Mouse (Mus musculus): ENCODE measurements at regions not wholly inside any gene's neighbourhood (a gene's known extent, or its start where the extent isn't known, plus 50 kb on each side); places are given as distances from the start of the nearest gene placed in this dataset.

DNA sequence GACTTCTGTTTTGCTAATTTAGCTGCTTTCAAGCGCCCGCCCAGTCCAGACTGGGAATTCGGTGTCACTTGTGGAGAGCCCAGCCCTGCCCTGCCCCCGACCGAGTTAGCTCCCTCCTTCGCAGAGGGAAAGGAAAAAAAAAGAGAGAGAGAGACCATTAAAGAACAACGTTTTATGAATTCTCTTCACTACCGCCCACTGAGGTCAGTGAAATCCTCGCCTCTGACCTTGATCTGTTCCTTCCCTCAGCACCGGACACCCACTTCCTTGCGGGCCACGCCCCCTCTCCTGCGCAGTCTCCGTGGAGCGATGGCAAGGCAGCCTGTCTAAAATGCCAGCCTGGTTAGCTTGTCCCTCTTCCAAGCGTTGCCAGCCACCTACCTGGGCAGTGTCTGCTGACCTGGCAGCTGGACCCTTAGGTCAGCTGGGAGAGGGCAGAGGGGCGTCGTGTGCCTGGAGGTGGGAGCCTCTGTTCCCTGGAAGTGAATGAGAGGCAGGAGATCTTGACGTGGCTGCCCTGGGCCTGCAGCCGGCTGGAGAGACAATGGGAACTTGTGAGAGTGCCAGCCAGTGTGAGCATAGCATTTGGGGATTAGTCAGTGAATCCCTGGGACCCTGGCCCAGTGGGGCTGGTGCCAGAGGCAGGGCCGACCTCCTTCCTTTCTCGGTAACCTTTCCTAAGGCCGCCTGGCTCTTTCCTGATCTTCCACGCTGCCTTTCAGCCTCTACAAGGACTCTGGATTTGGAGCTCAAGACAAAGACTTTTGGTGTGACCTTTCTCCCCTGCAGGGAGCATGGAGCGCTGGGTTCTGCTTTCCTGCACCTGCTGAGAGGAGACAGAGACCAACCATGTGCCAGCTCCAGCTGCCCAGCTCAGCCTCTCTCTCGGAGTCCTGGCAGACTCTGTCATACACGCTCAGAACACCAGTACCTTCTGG, 51.9 kb upstream of the Foxp4 start:
- no peaks in the 10 kb centered on the region for H3K9me3 ChIP-seq (ENCODE audit: control insufficient read depth, low read length)
- H3K4me1 ChIP-seq (replicated peaks; ENCODE audit: control insufficient read depth, insufficient read depth): peaks cover 12% of the 10 kb centered on the region
- ATAC-seq (ENCODE audit: low FRiP score, low TSS enrichment) (0 out of 2 replicates have a peak, but pooled peaks have one; percentile 43), DNase-seq (ENCODE audit: low spot score) (peak; percentile 79)
- peak overlapping the region; percentile 38; the same call in 1 of the 2 replicates for H3K9ac ChIP-seq (ENCODE audit: low read length)
- peak overlapping the region; percentile 24 for H3K4me3 ChIP-seq (ENCODE audit: low read depth, low read length)
- no peaks in the 10 kb centered on the region for H3K27me3 ChIP-seq (ENCODE audit: control insufficient read depth, insufficient read depth, low read length)
- TF ChIP-seq EP300 (optimal IDR thresholded peaks at IDR 0.05): no peak
- no peak for TF ChIP-seq CTCF (IDR thresholded peaks at IDR 0.05; ENCODE audit: low read depth)
- peak overlapping the region; percentile 66 for H3K4me2 ChIP-seq (replicated peaks; ENCODE audit: low read depth)
- WGBS: 15% methylated on average over 27 of the region's 27 CpGs
- peak overlapping the region; percentile 76 for H3K27ac ChIP-seq (replicated peaks)
- no peaks in the 10 kb centered on the region for H3K36me3 ChIP-seq (ENCODE audit: control insufficient read depth, insufficient read depth, low read length)

DNA sequence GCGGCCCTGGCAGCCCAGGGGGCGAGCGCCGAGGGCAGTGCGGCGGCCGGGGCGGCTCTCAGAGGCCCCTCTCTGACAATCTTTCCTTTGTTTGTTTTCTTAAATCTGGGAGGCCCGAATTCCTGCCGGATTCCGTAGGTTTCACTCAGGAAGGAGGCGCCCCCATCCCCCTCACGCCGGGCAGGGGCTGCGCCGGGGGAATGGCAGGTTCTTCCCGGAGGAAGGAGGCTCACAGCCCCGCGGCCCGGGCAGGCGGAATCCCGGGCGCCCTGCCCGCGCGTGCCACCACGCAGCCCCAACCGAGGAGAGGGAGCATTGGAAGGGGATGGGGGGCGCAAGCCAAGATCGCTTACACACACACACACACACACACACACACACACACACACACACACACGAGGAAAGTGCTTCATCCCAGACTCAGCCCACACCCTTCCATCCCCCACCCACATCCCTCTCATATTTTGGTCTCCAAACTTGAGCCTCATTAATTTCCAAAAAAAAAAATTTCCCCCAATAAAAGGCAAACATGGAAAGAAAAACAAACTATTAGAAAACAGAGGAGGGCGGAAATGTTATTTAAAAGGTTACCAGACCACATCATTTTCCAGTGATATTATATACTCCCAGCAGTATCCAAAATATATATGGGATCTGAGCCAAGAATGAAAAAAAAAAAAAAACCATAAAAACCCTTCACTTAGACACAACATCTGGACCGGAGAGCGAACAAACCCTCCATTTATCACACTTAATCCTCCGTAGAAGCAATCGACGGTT, 51.0 kb upstream of the Foxp4 start:
- Histone ChIP-seq H3K4me2 (replicated peaks; ENCODE audit: low read depth) (peak overlapping the region; percentile 66), H3K4me3 (ENCODE audit: low read depth, low read length) (peak overlapping the region; percentile 35), H3K9ac (ENCODE audit: low read length) (peak overlapping the region; percentile 48), H3K36me3 (ENCODE audit: control insufficient read depth, insufficient read depth, low read length) (no peaks in the 10 kb centered on the region), H3K27ac (replicated peaks) (peak overlapping the region; percentile 92), H3K4me1 (replicated peaks; ENCODE audit: control insufficient read depth, insufficient read depth) (peaks cover 12% of the 10 kb centered on the region), H3K9me3 (ENCODE audit: control insufficient read depth, low read length) (no peaks in the 10 kb centered on the region), H3K27me3 (ENCODE audit: control insufficient read depth, insufficient read depth, low read length) (no peaks in the 10 kb centered on the region)
- TF ChIP-seq CTCF (IDR thresholded peaks at IDR 0.05; ENCODE audit: low read depth) (no peak), EP300 (optimal IDR thresholded peaks at IDR 0.05) (no peak)
- 3% methylated on average over 32 of the region's 37 CpGs for WGBS
- DNase-seq (ENCODE audit: low spot score) (peak; percentile 45), ATAC-seq (ENCODE audit: low FRiP score, low TSS enrichment) (no peak)

DNA sequence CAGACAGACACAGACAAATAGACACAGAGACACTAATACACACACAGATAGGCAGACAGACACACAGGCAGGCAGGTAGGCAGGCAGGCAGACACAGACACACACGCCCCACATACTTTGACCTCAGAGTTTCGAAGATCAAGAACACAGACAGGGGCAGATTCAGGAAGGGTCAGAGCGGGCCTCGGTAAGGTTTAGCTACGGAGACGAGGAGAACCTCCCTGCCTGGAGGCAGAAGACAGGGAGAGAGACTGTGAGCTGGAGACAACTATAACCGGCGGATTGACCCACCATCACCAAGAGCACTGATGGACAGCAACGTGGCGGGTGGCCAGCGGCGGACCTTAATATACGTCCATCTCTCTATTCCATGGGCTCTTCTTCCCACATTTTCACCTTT, 50.1 kb upstream of the Foxp4 start:
- DNase-seq (ENCODE audit: low spot score) (no peak), ATAC-seq (ENCODE audit: low FRiP score, low TSS enrichment) (no peak; the same call in 1 of the 2 replicates)
- H3K4me2 ChIP-seq (replicated peaks; ENCODE audit: low read depth): peak overlapping the region; percentile 66
- no peaks in the 10 kb centered on the region for H3K27me3 ChIP-seq (ENCODE audit: control insufficient read depth, insufficient read depth, low read length)
- H3K9me3 ChIP-seq (ENCODE audit: control insufficient read depth, low read length): no peaks in the 10 kb centered on the region
- H3K9ac ChIP-seq (ENCODE audit: low read length): peak overlapping the region; percentile 54; the same call in 1 of the 2 replicates
- no peaks in the 10 kb centered on the region for H3K36me3 ChIP-seq (ENCODE audit: control insufficient read depth, insufficient read depth, low read length)
- peaks cover 12% of the 10 kb centered on the region for H3K4me1 ChIP-seq (replicated peaks; ENCODE audit: control insufficient read depth, insufficient read depth)
- TF ChIP-seq CTCF (IDR thresholded peaks at IDR 0.05; ENCODE audit: low read depth): no peak
- TF ChIP-seq EP300 (optimal IDR thresholded peaks at IDR 0.05): no peak
- 15% methylated on average over 13 of the region's 13 CpGs for WGBS
- H3K27ac ChIP-seq (replicated peaks): peak overlapping the region; percentile 92
- H3K4me3 ChIP-seq (ENCODE audit: low read depth, low read length): peak overlapping the region; percentile 35
